Mouse (Mus musculus) ES-Bruce4 (cell line): ENCODE results near the gene Ppp5c.

Experiments
- EP300 ChIP-seq: IDR thresholded peaks from 2 replicates; pipeline ENCODE4 v1.6.1; 2011; ENCODE audit warnings: low read depth, low read length; ENCODE audit not compliant: insufficient read depth
- POLR2A ChIP-seq: IDR thresholded peaks from one replicate; pipeline ENCODE4 v1.8.1; 2011; ENCODE audit warnings: low read length; ENCODE audit not compliant: insufficient read depth

- TF ChIP-seq POLR2A (no peak), EP300 (no peak)
These were observed 37.5 kb downstream of the Ppp5c start for GRCm38 (mm10) chr7:16990006-16990744.
